Mouse (Mus musculus): ENCODE results near the gene Gm49320.

The Gm49320 gene

DNA sequence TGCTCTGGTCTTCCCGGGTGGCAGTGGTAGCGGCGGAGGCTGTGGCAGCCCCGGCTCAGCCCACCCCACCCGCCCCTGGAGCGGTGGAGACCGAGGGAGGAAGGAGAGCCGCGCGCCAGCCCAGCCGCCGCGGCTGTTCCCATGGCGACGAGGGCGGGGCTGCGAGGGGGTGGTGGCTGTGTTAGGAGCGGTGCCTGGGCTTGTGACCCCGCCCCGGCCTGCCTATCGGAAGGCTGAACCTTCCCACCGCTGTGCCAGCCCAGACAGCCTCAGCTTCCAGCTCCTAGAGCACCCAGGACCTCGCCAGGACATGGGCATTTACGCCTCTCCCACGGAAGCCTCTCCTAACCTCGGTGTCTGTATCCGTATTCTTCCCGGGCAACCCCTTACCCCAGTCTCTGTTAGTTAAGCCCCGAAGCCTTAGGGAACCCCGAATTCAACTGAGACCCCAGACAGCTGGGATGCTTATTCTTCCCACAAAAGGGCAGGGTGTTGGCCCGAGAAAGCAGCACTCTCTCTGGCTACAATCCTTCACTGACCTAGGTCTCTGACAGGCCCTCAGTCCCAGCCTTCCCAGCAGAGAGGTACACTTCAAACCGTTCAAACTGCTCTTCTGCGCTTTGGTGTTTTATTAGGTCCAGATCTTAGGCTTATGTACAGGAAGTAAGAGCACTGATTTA, 20.6 kb downstream of the Gm49320 start, which contains the start of gene Ctxn1:
Ctxn1 (minus strand) TSS at position 150 of the 680 bp plus-strand sequence.
- peak; percentile 91 to 98 for DNase-seq (ENCODE audit: low spot score in 2 of 2)

DNA sequence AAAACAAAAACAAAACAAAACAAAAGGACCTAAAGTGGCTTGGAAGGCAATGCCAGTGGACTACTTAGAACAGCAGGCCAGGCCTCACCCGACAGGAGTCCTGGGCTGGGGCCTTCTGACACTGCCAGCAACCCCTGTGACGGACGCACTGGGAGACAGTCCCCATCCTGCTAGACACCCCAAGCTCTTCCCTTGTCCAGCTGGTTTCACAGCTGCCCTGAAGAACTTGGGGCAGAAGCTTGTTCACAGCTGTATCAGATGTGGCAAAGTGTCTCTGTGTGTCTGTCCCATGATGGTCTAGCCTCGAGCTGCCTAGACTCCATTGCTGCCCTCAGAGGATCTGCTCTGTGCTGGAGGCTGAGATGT, 21.1 kb downstream of the Gm49320 start:
- DNase-seq (ENCODE audit: low spot score in 2 of 2): no peak

DNA sequence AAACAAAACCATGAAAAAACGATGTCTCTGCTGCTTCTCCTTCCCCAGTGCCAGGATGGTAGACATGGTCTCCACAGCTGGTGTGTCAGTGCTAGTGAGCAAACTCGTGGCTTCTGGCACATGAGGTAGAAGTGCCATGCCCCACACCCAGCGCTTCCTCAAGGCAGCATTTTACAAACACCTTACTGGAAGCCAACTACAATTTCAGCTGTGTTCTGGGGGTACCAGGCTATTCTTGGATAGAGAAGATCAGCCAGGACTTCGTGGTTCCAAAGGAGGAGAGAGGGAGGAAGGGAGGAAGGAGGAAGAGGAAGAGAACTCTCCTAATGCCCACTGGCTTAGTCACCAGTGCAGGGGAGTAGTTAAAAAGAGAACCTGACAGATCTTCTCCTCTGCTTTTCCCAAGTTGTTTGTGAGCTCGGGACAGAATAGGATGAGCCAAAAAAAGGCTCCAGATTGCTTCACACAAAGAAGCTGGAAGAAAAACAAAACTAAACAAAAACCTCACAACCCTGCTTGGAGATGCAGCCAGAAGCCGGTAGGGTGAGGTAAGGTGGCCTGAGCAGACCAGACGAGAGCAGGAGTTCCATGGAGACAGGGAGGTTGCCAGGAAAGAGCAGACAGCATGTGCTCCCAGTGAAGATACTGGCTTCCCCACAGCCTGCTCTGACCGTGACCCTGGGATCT, 24.6 kb downstream of the Gm49320 start:
- no peak for DNase-seq (ENCODE audit: low spot score in 2 of 2)

DNA sequence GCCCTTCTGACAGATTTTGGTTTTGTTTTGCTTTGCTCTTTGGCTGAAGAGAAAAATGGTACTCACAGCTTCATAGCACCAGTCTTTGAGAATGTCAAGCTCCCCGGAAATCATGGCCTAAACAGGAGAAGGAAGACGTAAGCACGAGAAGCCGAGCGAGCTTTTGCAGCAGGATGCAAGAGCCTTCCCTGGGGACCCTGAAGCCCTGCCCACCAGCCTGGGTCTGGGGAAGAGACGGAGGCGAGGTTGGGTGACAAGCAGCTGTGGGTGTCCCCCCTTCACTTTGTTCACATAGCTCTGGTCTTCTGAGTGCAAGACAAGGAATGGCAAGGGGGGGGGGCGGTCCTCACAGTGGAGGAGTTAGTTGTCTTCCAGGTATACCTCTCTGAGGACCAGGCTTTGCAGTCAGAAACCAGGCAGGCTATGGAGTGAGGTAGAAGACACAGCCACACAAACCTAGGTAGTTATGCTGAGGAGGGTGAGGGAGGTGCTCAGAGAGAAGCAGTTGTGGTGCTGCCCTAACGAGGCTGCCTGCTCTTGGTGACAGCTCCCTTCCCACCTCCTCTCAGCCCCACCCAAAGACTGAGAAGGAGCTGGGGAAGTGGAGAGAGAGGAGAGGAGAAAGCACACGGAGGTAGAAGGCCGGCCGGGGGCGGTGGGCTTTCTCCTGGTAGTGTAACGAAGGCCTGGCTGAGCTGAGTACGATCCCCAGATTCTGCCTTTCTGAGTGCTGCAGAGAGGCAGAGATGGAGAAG, 26.7 kb downstream of the Gm49320 start:
- DNase-seq (ENCODE audit: low spot score in 2 of 2): no peak

DNA sequence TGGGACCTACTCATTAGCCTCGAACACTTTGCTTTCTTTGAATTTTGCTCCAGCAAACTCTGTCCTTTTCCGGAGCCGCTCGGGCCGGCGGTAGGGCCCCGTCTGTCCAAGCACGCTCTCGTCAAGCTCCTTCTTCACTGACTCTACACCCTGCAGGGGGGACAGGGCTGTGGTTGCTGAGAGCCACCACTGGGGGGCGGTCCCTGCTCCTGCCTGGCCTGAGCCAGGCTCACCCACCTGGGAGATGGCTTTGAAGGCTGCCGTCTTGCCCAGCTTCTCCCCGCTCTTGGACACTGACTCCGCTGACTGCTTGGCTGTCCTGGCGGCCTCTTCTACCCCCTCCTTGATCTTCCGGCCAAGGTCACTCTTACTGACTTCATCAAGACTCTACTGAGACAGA, 29.0 kb downstream of the Gm49320 start:
- DNase-seq (ENCODE audit: low spot score in 2 of 2): no peak

DNA sequence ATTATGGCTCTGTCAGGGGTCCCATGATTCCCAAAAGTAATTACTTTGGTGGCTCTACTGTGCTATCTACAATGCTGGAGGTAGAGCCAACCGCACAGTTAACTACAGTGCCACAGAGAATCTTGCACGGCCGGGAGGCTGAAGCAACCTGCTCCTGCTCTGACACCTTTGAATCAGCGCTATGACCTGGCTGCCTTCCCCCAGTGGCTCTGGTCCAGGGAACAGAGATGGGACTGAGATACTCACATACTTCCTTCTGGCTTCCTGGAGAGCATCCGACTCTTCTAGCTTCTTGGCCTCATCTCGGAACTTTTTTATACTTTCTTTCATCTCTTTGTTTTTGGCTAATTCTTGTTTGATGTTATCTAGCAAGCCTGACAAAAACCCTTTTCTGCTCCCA, 30.9 kb downstream of the Gm49320 start:
- no peak for DNase-seq (ENCODE audit: low spot score in 2 of 2)

DNA sequence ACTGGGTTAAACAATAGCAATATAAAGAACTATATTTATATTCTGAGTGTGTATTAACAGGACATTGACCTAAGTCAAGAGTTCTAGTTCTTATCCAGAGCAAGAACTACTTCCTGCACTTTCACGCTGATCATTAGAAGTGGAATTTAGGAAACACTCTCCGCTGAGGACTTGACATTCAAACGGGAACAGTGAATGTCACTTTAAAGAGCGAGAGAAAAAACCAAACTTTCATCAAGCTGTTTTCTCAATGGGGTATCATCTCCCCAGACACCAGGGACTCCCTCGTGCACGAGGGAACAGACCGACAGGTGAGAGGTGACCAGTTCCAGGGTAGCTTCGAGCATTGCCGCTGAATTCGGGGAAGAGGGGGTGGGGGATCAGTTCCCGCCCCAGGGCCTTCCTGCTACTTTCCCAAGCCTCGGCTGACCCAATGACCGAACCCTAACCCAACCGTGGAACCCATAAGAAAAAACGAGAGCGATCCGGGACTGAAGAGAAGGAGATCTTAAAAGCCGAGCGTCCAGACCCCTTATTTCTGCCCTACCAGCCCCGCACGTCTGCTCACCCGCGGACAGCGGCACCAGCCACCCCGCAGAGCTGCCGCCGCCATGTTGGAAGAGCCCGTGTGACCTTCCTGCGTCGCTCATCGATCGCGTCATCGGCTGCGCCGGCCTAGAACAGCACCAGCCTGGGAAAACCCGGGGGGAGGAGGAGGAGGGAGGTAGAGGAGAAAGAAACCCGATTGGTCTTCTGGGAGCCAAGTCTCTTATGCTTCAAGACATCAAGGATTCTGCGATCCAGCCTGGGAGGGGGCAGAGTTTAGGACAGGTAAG, 36.8 kb downstream of the Gm49320 start, which contains the start of gene Timm44:
Timm44 (minus strand) TSS at position 639 of the 836 bp plus-strand sequence.
- DNase-seq (ENCODE audit: low spot score in 2 of 2): peak; percentile 89 to 97

DNA sequence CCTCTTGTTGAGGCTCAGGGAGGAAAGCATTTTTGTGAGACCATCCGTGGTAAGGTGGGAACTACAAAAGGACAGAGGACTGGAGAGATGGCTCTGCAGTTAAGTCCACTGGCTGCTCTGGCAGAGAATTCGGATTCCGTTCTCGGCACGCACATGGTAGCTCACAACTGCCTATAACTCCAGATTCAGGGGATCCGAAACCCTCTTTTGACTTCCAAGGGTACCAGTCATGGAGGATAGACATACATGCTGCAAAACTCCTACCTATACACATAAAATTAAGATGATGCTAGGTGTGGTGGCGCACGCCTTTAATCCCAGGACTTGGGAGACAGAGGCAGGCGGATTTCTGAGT, 37.4 kb downstream of the Gm49320 start:
- no peak for DNase-seq (ENCODE audit: low spot score in 2 of 2)

DNA sequence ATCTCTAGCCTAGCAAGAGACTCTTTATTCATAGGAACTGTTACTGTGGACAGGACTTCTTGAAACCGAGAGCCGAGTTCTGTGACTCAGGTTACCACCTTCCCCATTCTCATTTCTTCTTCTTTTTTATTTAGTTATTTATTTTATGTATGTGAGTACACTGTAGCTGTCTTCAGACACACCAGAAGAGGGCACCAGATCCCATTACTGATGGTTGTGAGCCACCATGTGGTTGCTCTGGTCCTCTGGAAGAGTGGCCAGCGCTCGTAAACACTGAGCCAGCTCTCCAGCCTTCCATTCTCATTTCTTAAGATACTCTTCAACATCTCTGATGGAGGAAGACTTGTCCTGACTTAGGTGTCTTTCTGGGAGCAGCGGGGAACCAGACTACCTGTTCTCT, 54.1 kb downstream of the Gm49320 start:
- no peak for DNase-seq (ENCODE audit: low spot score in 2 of 2)

DNA sequence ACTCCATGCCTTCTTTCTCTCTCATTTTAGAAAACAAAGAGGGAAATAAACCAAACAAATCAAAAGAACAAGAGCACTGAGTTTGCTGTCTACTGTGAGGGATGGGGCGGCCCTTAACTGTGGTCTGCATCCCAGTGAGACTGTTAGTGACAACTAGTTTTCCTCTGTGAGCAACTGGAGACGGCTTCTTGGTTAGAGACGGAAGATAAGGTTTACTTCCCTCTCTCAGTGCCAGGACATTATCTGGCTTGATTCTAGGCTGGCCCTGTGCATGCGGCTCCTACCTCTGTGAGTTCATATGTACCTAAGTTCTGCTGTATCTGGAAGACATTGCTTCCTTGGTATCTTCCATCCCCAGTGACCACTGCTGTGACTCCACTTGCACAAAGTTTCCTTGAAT, 59.2 kb downstream of the Gm49320 start:
- DNase-seq (ENCODE audit: low spot score in 2 of 2): no peak

Data from urinary bladder, postnatal 4 days (tissue).